Mouse (Mus musculus) embryonic facial prominence, embryonic 15.5 days (tissue): Measurements from ENCODE around the gene Clp1. TPM values are rescaled to one million over a fixed set of nuclear protein-coding genes. Genes with fewer than 3 reads are reported as not detected.

Experiments used
- ATAC-seq: fragments of 200-750 bp; cut with Nextera tagmentation; 2 replicates; pipeline ENCODE4 v1.8.0; 2017; ENCODE audit warnings: low read depth, moderate TSS enrichment; ENCODE audit not compliant: insufficient number of reproducible peaks, low FRiP score, low TSS enrichment
- H3K27ac ChIP-seq: fragments of 300-500 bp; sonication (generic); replicated peaks from 2 replicates; pipeline ENCODE4 v1.5.1; 2015; ENCODE audit warnings: mild to moderate bottlenecking, inconsistent platforms
- H3K27me3 ChIP-seq: fragments of 300-500 bp; sonication (generic); 2 replicates; pipeline ENCODE4 v1.6.1; 2015; ENCODE audit warnings: inconsistent platforms
- H3K36me3 ChIP-seq: fragments of 300-500 bp; sonication (generic); 2 replicates; pipeline ENCODE4 v1.6.1; 2015; ENCODE audit warnings: mild to moderate bottlenecking, inconsistent platforms
- H3K4me1 ChIP-seq: fragments of 300-500 bp; sonication (generic); 2 replicates; pipeline ENCODE4 v1.6.1; 2015; ENCODE audit warnings: inconsistent platforms
- H3K4me2 ChIP-seq: fragments of 300-500 bp; sonication (generic); replicated peaks from 2 replicates; pipeline ENCODE4 v1.6.1; 2015; ENCODE audit warnings: mild to moderate bottlenecking, inconsistent platforms
- H3K4me3 ChIP-seq: fragments of 300-500 bp; sonication (generic); replicated peaks from 2 replicates; pipeline ENCODE4 v1.5.1; 2015; ENCODE audit warnings: mild to moderate bottlenecking, inconsistent platforms
- H3K9ac ChIP-seq: fragments of 300-500 bp; sonication (generic); 2 replicates; pipeline ENCODE4 v1.6.1; 2015; ENCODE audit warnings: inconsistent platforms
- H3K9me3 ChIP-seq: fragments of 300-500 bp; sonication (generic); replicated peaks from 2 replicates; pipeline ENCODE4 v1.6.1; 2016; ENCODE audit warnings: inconsistent platforms
- WGBS: fragments of 180-500 bp; shearing (Covaris S2); methylation state at CpG from one replicate; pipeline ENCODE4 v1.1.7; 2015; 5-methylcytosine and 5-hydroxymethylcytosine counted together
- polyA plus RNA-seq: library from polyadenylated mRNA; unstranded; fragments of >200 nt; fragmentation: Nextera tagmentation; extraction: Ambion mirVana; gene quantifications from 2 replicates; pipeline ENCODE4 v1.2.1, GENCODE M21; 2015

Clp1 gene
- polyA plus RNA-seq: 27.9 and 29.1 TPM in 2 replicates

DNA sequence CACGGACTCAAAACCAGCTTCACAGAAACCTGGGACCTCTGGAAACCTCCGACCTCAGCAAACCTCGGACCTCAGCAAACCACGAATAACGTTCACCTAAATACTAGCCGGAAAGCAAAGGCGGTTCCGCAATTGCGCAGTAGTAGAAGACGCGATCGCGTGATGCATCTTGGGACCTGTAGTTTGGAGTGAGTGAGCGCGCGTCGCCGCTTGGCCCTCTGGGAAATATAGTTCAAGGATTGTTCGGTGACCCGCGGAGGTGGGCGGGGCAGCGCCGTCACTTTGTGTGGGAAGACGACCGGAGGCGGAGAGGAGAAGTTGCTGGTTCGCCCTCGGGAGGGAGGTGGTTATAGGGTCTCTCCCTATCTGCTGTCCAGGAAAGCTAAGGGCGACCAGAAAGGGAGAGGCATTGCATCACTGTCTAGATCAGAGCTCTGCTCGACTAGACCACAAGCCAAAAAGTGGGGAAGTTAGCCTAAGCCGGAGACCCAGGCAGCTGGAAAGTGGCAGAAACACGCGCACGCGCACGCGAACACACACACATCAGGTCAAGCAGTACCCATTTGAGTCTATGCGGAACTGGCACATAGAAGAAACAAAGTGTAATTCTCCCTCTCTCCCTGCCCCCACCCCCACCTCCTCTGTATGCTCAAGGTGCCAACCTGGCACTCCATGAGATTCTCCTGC lies at the start of gene Clp1:
TSS of gene Clp1 (minus strand) at position 179 of the 687 bp plus-strand sequence.
- Histone ChIP-seq H3K36me3 (peaks cover 15% of the 10 kb centered on the region), H3K9me3 (no peaks in the 10 kb centered on the region), H3K9ac (peak within 1 kb of the TSS; percentile 46), H3K4me2 (peak within 1 kb of the TSS; percentile 75), H3K4me1 (peaks cover 14% of the 10 kb centered on the region), H3K4me3 (peak within 1 kb of the TSS; percentile 67), H3K27ac (peak within 1 kb of the TSS; percentile 87), H3K27me3 (no peaks in the 10 kb centered on the region)
- ATAC-seq: peak; percentile 94
- under 1% methylated on average over 39 of the region's 39 CpGs for WGBS

DNA sequence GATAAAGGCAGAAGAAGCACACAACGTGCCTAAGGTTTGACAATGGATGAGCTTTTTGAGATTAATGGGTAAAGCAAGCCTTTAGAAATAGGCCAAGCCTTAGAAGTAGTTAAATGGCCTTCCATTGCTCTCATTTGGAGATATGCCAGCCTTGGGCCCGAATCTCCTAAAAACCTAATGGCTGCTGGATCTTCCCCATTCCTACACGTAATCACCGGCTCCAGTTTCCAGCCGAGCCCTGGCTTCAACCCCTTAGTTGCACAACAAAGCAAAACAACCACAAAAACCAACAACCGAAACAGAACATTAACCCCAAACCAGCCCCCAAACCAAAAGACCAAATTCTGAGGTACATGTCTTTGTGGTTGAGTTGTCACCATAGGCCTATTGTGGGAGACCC lies 48.5 kb upstream of the Clp1 start:
- WGBS: 70% methylated on average over 6 of the region's 6 CpGs

DNA sequence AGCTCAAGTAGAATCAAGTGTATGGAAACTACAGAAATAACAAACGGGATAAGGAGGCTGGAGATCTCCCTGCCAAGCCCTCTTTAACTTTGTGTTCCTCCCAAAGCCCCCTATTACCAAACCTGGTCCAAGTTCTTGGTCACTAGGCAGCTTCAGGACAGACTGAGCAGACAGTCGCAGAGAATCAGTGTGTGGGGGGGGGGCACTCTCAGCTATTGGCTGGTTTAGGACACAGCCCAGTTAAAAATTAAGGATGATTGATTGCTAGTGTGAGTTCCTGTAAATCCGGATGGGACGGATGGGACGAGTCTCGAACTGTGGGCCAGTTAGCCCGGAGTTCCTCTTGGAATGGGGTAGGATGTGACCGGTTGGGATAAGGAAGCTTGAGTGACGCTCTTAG lies 48.1 kb upstream of the Clp1 start, which contains the start of gene Serping1:
TSS of gene Serping1 (minus strand) at position 204 of the 400 bp plus-strand sequence.
- H3K27ac ChIP-seq: peak within 1 kb of the TSS; percentile 34; the same call in 1 of the 2 replicates
- peak within 1 kb of the TSS; percentile 10; the same call in 1 of the 2 replicates for H3K9ac ChIP-seq
- H3K27me3 ChIP-seq: no peaks in the 10 kb centered on the region
- no peak for ATAC-seq
- H3K4me3 ChIP-seq: peak within 1 kb of the TSS; percentile 37
- WGBS: 64% methylated on average over 9 of the region's 9 CpGs
- H3K9me3 ChIP-seq: no peaks in the 10 kb centered on the region
- H3K4me2 ChIP-seq: peak within 1 kb of the TSS; percentile 50
- no peaks in the 10 kb centered on the region for H3K36me3 ChIP-seq
- H3K4me1 ChIP-seq: peaks cover 10% of the 10 kb centered on the region

More for the DNA sequence above, 48.5 kb upstream of the Clp1 start:
- no peaks in the 10 kb centered on the region for H3K27me3 ChIP-seq
- no peaks in the 10 kb centered on the region for H3K36me3 ChIP-seq
- no peak overlapping the region for H3K4me2 ChIP-seq
- H3K4me3 ChIP-seq: no peak overlapping the region
- peaks cover 10% of the 10 kb centered on the region for H3K4me1 ChIP-seq
- H3K27ac ChIP-seq: 0 out of 2 replicates have a peak overlapping the region, but pooled peaks have one; percentile 3
- ATAC-seq: no peak
- H3K9ac ChIP-seq: no peak overlapping the region
- H3K9me3 ChIP-seq: no peaks in the 10 kb centered on the region

DNA sequence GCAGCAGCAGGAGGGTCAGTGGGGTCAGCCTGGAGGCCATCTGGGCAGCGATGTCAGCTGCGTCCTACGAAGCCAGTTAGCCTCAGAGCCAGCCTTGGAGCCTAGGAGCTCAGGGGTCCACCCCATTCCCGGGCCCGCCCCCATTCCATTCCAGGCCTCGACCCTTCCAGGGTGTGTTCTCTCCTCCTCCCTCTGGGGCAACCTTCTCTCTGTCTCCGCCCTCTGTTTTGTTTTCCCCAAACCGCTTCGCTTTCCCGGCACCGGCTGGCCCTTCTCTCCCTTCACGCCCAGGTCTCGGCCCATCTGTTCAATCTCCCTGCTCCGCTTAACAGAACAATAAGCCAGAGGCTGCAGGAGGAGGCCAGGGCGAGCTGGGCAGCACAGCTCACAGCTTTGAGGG lies 47.6 kb upstream of the Clp1 start:
- Histone ChIP-seq H3K9ac (peak overlapping the region; percentile 10; the same call in 1 of the 2 replicates), H3K27ac (0 out of 2 replicates have a peak overlapping the region, but pooled peaks have one; percentile 34), H3K4me1 (peaks cover 10% of the 10 kb centered on the region), H3K4me3 (peak overlapping the region; percentile 37), H3K36me3 (no peaks in the 10 kb centered on the region), H3K9me3 (no peaks in the 10 kb centered on the region), H3K27me3 (no peaks in the 10 kb centered on the region), H3K4me2 (peak overlapping the region; percentile 50)
- 2% methylated on average over 14 of the region's 15 CpGs for WGBS
- ATAC-seq: peak; percentile 82

DNA sequence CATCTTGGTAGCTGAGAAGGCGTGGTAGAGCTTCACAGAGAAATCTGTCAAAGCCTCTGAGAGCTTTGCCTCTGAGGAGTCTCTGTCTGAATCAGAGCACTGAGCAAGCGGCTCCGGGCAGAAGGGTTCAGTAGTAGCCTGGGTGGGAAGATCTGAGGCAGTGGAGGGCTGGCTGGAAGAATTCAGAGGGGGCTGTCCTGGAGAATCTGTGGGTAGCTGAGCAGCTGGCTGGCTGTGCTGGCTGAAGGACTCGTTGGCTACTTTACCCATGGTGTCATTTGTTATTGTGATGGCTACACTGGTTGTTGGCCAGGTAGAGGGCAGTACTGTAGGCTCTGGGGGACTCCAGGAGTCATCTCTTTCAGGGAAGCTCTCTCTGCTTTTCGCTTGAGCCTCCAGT lies 46.0 kb upstream of the Clp1 start:
- 80% methylated on average over 5 of the region's 5 CpGs for WGBS

DNA sequence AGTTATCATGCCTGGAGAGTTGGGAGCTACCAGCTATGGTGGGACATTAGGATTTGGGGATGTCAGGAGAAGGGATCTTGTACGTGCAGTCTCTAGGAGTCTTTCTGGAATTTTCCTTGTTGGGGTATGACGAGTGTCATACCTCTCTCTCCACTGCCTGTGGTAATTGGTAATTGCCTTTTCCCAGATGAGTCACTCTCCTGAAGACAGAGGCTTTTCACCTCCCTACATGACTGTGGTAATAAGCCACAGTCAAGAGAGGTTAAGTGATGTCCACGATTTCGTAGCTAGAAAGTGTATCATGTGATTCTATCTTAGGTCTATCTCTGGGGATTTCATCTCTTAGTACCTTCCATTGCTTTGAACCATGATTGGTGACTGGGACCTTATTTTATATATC lies 45.3 kb upstream of the Clp1 start:
- H3K36me3 ChIP-seq: 0 out of 2 replicates have a peak, but pooled peaks cover 3% of the 10 kb centered on the region
- WGBS: 71% methylated on average over 4 of the region's 4 CpGs
- ATAC-seq: no peak
- H3K9me3 ChIP-seq: no peaks in the 10 kb centered on the region
- no peaks in the 10 kb centered on the region for H3K27me3 ChIP-seq
- no peak overlapping the region for H3K9ac ChIP-seq
- no peak overlapping the region for H3K4me2 ChIP-seq
- peaks cover 10% of the 10 kb centered on the region for H3K4me1 ChIP-seq
- no peak overlapping the region for H3K27ac ChIP-seq
- no peak overlapping the region for H3K4me3 ChIP-seq

More for the DNA sequence above, 46.0 kb upstream of the Clp1 start:
- Histone ChIP-seq H3K9me3 (no peaks in the 10 kb centered on the region), H3K27me3 (no peaks in the 10 kb centered on the region), H3K4me3 (no peak overlapping the region), H3K9ac (no peak overlapping the region), H3K36me3 (0 out of 2 replicates have a peak, but pooled peaks cover 3% of the 10 kb centered on the region), H3K27ac (no peak overlapping the region), H3K4me1 (peaks cover 10% of the 10 kb centered on the region), H3K4me2 (no peak overlapping the region)
- no peak for ATAC-seq

DNA sequence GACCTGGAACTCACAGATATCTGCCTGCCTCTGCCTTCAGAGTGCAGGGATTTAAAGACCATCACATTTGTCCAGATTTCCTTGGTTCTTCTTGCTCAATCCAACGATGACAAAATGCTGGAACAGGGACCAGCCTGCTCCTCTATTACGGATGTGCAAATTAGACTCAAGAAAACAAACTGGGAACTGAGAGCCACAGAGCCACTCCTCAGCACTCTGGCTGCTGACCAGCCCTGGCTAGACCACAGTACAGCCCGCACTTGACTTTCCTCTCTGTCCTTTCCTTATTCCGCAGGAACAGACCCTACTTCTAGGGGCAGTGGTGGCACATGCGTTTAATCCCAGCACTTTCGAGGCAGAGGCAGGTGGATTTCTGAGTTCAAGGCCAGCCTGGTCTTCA lies 43.4 kb upstream of the Clp1 start:
- Histone ChIP-seq H3K4me3 (no peak overlapping the region), H3K4me2 (no peak overlapping the region), H3K9me3 (no peaks in the 10 kb centered on the region), H3K9ac (no peak overlapping the region), H3K4me1 (peaks cover 10% of the 10 kb centered on the region), H3K27ac (no peak overlapping the region), H3K36me3 (0 out of 2 replicates have a peak, but pooled peaks cover 3% of the 10 kb centered on the region), H3K27me3 (no peaks in the 10 kb centered on the region)
- no peak for ATAC-seq
- 76% methylated on average over 6 of the region's 6 CpGs for WGBS

DNA sequence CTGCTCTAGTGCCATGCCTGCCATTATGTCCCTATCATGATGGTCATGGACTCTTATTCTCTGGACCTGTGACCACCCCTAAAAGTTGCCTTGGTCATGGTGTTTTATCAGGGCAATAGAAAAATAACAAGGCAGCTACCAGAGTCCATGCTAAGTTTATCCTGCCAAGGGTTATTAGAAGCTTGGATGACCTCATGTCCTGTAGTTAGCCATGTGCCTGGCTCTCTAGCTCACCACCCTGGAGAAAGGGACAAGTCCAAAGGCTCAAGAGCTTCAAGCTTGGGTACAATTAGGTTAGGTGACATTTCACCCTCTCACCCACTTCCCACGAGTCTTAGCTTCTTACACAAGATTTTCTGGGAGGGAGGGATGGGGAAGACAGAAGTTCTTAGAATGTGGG lies 35.7 kb upstream of the Clp1 start:
- Histone ChIP-seq H3K4me3 (no peak overlapping the region), H3K4me1 (no peaks in the 10 kb centered on the region), H3K4me2 (no peak overlapping the region), H3K9me3 (no peaks in the 10 kb centered on the region), H3K36me3 (no peaks in the 10 kb centered on the region), H3K27ac (no peak overlapping the region), H3K9ac (no peak overlapping the region), H3K27me3 (no peaks in the 10 kb centered on the region)
- no peak for ATAC-seq
- WGBS: 40% methylated on average over 1 of the region's 1 CpGs

DNA sequence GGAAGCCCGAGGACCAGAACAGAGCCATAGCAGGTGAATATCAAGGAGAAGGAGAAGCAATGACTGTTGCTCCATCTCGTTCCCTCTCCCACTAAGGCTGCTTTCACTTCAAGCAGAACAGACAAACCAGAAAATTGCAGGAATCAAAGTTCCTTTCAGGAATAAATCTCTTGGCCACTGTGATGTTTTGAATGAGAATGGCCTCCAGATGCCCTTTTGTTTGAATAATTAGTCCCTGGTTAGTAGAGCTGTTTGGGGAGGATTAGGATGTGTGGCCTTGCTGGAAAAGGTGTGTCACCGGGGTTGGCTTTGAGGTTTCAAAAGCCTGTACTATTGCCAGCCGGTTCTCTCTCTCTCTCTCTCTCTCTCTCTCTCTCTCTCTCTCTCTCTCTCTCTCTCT lies 35.1 kb upstream of the Clp1 start:
- Histone ChIP-seq H3K27me3 (no peaks in the 10 kb centered on the region), H3K4me2 (no peak overlapping the region), H3K4me3 (no peak overlapping the region), H3K27ac (no peak overlapping the region), H3K4me1 (no peaks in the 10 kb centered on the region), H3K9ac (no peak overlapping the region), H3K9me3 (no peaks in the 10 kb centered on the region), H3K36me3 (no peaks in the 10 kb centered on the region)
- ATAC-seq: no peak
- 31% methylated on average over 4 of the region's 4 CpGs for WGBS

DNA sequence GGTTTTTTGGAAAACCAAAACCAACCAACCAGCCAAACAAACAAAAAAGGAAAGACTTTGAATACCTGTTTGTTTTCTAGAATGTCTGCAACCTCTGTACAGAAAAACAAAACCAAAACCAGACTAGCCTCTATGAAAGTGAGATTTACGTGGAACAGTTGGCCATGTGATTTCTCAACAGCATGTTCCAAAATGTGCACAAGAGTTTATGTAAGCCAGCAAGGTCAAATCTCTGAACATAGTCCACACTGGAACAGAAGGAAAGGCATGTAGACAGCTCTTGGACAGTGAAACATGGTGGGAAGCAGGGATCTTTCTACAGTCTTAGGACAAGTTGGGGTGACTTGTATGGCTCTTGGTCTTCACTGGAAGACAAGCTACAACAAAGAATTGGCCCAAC lies 34.7 kb upstream of the Clp1 start:
- 85% methylated on average over 1 of the region's 1 CpGs for WGBS
- no peaks in the 10 kb centered on the region for H3K27me3 ChIP-seq
- ATAC-seq: no peak

DNA sequence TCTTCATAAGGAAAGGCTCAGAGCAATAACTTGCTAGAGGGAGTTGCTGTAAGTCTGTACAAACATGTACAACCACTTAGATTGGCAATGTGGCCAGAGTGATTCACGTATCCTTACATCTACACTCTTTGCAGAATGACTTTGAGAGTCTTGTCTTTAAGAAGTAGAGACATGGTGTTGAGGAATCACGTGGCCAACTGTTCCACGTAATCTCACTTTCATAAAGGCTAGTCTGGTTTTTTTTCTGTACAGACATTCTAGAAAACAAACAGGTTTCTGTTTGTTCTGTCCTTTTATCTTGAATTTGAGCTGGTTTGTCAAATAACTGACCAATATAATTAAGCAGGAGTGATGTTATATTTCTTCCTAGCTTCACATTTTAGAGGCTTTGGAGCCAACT lies 34.2 kb upstream of the Clp1 start:
- no peaks in the 10 kb centered on the region for H3K9me3 ChIP-seq
- no peaks in the 10 kb centered on the region for H3K27me3 ChIP-seq
- H3K4me2 ChIP-seq: no peak overlapping the region
- H3K4me3 ChIP-seq: no peak overlapping the region
- no peak overlapping the region for H3K27ac ChIP-seq
- no peak overlapping the region for H3K9ac ChIP-seq
- H3K4me1 ChIP-seq: no peaks in the 10 kb centered on the region
- 82% methylated on average over 3 of the region's 3 CpGs for WGBS
- no peak for ATAC-seq
- H3K36me3 ChIP-seq: no peaks in the 10 kb centered on the region

More for the DNA sequence above, 34.7 kb upstream of the Clp1 start:
- Histone ChIP-seq H3K4me2 (no peak overlapping the region), H3K9me3 (no peaks in the 10 kb centered on the region), H3K36me3 (no peaks in the 10 kb centered on the region), H3K27ac (no peak overlapping the region), H3K4me3 (no peak overlapping the region), H3K4me1 (no peaks in the 10 kb centered on the region), H3K9ac (no peak overlapping the region)

DNA sequence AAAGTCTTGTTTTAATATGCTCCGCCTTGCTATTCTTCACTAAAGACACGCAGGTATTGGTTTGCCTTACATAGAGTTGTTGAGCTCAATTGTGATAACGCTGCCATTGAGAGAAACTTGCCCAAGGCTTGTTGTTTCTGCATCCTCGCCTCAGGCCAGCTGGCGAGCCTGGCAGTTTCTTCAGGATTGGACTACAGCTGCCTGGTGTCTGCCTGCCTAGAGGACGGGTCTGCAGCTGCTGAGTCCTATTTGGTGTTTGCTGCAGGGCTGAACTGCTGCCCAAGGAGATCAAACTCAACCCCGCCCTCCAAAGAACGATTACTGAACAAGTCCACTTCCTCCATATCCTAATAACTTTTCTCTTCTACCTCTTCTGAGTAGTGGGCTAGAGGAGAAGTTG lies 33.6 kb upstream of the Clp1 start:
- no peaks in the 10 kb centered on the region for H3K36me3 ChIP-seq
- no peaks in the 10 kb centered on the region for H3K27me3 ChIP-seq
- no peak overlapping the region for H3K4me2 ChIP-seq
- H3K9me3 ChIP-seq: no peaks in the 10 kb centered on the region
- H3K4me3 ChIP-seq: no peak overlapping the region
- H3K4me1 ChIP-seq: no peaks in the 10 kb centered on the region
- 59% methylated on average over 8 of the region's 8 CpGs for WGBS
- no peak overlapping the region for H3K27ac ChIP-seq
- H3K9ac ChIP-seq: no peak overlapping the region
- ATAC-seq: no peak
